Mouse (Mus musculus) kidney, postnatal 36 days (tissue): ENCODE data around the gene Itch.
"Not testable (repeated sequence)": the region's sequence is repeated elsewhere in the genome, so short reads cannot be mapped to it uniquely, and the experiment has no call there.

Experiments used
- DNase-seq, 2 experiments: peaks; one replicate each; pipeline ENCODE4 v3.0.0; 2021 to 2022; ENCODE audit warnings: mixed read lengths in 2 of 2

The Itch gene

GRCm38 (mm10) chr2:155149296-155149695 is 16.0 kb downstream of the Itch start:
- DNase-seq: not testable (repeated sequence)

DNA sequence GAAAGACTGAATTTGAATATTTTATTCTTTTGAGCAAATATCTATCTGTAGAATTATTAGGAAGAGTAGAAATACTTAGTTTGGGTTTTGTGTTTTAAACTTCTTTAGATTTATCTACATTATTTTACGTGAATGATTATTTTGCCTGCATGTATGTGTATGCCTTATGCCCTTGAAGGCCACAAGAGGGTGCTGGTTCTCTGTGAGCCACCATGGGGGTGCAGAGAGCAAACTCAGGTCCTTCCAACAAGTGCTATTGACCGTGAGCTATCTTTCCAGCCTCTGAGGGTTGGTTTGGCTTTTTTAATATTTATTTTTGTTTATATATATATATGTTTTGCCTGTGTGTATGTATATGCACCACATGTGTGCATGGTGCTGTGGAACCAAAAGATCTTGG is 74.1 kb downstream of the Itch start:
- DNase-seq: peak; percentile 16 to 43

DNA sequence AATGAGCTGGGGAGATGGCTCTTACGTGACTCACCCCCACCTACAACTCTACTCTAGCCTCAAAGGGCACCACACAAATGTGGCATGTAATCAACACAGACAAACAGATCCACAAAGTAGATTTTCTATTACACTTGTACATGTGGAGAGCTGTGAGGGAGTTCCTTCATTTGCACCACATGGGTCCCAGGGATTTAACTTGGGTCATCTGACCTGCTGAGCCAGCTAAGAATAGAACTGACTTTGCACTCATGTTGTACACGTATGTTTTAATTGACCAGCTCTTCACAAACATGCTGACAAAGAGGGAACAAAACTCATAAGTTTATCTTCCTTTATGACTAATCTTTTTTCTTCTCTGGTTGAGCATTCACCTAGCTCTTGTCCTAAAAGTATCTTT is 89.8 kb downstream of the Itch start:
- no peak for DNase-seq

DNA sequence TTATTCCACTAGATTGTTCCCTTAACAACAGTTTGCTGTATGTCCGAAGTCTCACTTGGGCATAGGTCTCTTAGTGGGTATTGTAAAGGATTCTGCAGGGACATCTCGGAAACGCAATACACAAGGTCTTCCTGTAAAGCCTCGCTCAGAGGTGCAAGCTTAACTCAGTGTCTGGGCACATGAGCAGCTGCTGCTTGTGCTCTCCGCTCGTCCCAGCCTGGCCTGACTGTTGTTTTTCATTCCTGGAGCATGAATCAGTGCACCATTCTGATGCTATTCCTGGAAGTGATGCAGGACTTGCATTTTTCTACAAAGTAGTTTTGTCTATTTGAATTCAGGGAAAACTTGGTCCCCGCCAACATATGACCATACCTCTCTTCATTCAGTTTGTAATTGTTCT is 91.4 kb downstream of the Itch start:
- DNase-seq: no peak

DNA sequence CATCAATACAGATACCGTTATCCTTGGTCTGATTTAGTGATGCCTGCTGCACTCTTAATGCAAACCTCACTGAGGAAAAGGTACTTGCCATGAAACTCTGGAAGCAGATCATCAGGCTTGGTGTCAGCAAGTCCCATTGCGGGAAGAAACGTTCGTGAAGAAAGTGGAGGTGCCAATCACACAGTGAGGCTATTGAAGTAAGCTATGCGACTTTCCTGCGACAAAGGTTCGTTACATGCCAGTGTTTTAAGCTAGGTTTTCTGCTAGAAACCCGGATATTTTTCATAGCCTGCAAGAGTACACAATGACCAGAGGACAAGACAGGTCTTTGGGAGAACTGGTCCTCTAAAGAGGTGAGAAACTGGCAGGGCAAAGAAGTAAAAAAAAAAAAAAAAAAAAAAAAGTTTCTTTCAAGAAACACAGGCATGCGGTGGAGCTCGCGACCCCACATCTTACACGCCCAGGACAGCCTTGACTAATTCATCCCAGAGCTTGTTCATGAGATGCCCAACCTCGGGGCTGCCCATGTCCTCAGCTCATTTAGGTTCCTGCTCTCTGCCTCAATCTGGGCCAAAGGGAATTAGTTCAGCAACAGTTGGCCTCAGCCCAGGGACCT is 102.5 kb downstream of the Itch start:
- DNase-seq: no peak

GRCm38 (mm10) chr2:155236362-155236992 is 103.2 kb downstream of the Itch start, which contains the start of gene Dynlrb1:
TSS of gene Dynlrb1 (plus strand) at chr2:155236533.
- peak; percentile 99 to 100 for DNase-seq

GRCm38 (mm10) chr2:155237276-155237675 is 104.0 kb downstream of the Itch start:
- no peak for DNase-seq

DNA sequence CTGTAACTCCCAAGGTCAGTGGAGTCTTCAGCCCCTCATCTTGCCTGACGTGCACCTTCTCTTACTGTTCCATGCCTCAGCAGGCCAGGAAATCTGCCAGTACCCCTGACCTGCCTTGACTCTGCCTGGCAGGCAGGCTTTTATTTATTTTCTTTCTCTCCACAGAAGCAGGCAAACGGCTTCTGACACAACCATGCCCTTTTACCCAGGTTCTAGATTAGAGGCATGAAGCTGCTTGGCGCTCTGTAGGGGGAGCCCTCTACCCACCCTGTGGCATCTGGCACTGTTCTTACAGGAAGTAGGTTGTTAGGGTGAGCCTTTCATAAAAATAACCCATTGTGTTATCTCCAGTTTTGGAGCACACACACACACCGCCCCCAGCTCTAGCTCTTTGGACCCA is 107.6 kb downstream of the Itch start:
- DNase-seq: peak; percentile 39 to 63

GRCm38 (mm10) chr2:155242296-155242855 is 109.1 kb downstream of the Itch start:
- no peak for DNase-seq

GRCm38 (mm10) chr2:155246231-155246630 is 112.9 kb downstream of the Itch start:
- DNase-seq: no peak

- no peak for DNase-seq
These were observed 114.9 kb downstream of the Itch start for GRCm38 (mm10) chr2:155248206-155248605.

GRCm38 (mm10) chr2:155248718-155249117 is 115.4 kb downstream of the Itch start:
- no peak for DNase-seq

GRCm38 (mm10) chr2:155249588-155249987 is 116.3 kb downstream of the Itch start:
- DNase-seq: no peak

GRCm38 (mm10) chr2:155265526-155265925 is 132.2 kb downstream of the Itch start:
- DNase-seq: no peak

GRCm38 (mm10) chr2:155266896-155267295 is 133.6 kb downstream of the Itch start:
- DNase-seq: peak; percentile 68 to 69

GRCm38 (mm10) chr2:155271957-155272356 is 138.6 kb downstream of the Itch start:
- DNase-seq: peak in 1 of 2 experiments; percentile 41

DNA sequence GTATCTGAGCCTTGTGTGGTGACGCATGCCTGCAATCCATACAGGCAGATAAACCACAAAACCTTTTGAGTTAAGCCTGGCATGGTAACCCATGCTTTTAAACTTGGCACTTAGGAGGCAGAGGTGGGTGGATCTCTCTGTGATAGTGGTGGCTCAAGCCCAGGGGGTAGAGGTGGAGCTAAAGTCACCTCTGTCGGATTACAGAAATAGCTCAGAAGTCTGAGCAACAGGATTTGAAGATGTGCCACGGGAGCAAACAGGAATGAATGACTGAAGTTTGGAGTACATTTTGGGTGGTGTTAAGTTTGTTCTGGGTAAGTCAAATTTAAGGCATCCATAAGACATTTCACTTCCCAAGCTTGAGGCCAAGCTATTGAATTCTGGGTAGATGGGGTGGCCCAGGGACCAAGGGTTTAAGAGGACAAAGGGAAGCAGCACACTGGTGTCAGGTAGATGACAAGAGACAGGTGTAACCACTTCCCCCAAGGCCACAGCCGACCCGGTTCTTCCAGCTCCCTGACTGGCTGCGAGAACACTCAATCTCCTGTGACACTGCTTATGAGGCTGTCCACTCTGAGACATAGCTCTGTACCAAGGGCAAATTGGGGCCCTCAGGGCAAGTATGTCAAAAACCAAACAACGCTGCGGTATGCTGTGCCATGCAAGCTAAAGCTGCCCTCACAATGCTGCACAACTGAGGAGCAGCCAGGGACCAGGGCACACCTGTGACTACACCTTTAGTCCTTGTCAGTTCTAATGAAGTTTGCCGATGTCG is 139.3 kb downstream of the Itch start:
- no peak for DNase-seq

- DNase-seq: peak in 1 of 2 experiments; percentile 29
These were observed 140.3 kb downstream of the Itch start for GRCm38 (mm10) chr2:155273603-155274002.

DNA sequence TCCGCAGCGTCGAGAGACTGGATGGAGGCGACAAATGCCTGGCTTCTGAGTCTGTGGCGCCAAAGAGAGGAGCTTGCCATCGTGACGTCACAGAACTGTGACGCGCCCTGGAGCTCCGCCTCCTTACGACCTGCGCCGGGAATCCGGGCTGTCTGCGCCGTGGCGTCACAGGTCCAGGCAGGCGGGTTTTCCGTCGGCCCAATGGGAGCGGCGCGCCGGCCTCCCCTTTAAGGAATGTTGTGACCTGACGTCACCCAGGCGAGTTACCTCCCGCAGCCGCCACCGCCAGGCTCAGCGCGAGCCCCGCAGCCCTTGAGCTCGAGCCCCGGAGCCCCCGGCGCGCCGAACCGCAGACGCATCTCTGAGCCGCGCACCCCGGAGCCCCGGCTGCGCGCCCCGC is 142.9 kb downstream of the Itch start, which contains the start of gene Map1lc3a:
TSS of gene Map1lc3a (plus strand) at position 103 of the 400 bp plus-strand sequence.
- peak; percentile 98 for DNase-seq
